Mouse (Mus musculus): ENCODE measurements at regions not wholly inside any gene's neighbourhood (a gene's known extent, or its start where the extent isn't known, plus 50 kb on each side); places are given as distances from the start of the nearest gene placed in this dataset.
"Not testable (repeated sequence)": the region's sequence is repeated elsewhere in the genome, so short reads cannot be mapped to it uniquely, and the experiment has no call there.

GRCm38 (mm10) chr11:26683850-26684249 is 90.1 kb upstream of the Vrk2 start:
- DNase-seq: no peak

GRCm38 (mm10) chr11:26667251-26667650 is 73.5 kb upstream of the Vrk2 start:
- DNase-seq: no peak

- DNase-seq: no peak
Observed at GRCm38 (mm10) chr11:26660878-26661277, 67.1 kb upstream of the Vrk2 start.

GRCm38 (mm10) chr11:26649165-26649564 is 55.4 kb upstream of the Vrk2 start:
- DNase-seq: not testable (repeated sequence)

All from right cerebral cortex, adult 18-20 months (tissue).